Mouse (Mus musculus) spleen, adult 2 months (tissue): ENCODE measurements around the gene F830045P16Rik.

ENCODE experiments used
- CTCF ChIP-seq: fragments of 200-500 bp; IDR thresholded peaks from 2 replicates; pipeline ENCODE4 v1.5.1; 2011; ENCODE audit warnings: mild to moderate bottlenecking, inconsistent platforms; ENCODE audit not compliant: insufficient read depth, insufficient read length, insufficient replicate concordance; ENCODE audit errors: extremely low read depth
- POLR2A ChIP-seq: fragments of 200-500 bp; IDR thresholded peaks from 2 replicates; pipeline ENCODE4 v1.6.1; 2011; ENCODE audit warnings: low read depth, low read length, inconsistent platforms

DNA sequence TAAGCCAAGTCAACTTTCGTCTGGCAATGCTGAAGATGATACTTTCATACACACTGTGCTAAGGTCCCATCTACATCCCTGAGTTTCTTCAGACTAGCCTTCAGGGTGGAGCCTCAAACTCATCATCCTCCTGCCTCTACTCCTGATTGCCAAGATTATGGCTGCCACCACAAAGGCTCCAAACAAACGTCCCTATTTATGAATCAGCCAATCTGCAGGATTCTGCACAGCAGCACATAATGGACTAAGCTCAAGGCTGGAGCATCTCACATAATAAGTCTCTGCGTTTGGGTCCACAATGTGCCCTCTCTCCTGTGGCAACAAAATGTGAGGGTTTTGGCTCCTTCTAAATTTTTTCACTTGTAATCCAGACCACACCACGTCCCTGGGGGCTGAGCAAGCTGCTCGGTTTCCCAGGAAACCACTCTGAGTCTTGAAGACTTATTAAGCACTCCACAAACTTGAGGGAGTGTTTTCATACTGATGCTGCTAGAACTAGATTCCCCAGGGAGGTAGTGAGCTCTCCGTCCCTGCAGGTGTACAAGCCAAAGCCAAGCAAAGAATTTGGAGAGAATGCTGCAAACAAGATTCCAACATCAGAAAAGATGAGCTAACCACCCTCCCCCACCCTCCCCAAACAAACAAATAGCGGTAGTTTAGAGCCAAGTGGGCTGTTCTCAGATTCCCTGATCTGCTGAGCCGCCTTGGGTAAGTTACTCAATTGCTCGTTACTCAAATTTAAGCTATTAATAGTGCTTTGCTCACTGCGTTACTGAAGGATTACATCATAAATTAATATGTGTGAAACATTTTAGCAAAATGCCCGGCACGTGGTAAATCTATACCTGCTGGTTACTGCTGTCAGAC is 21.8 kb upstream of the F830045P16Rik start:
- TF ChIP-seq CTCF (no peak), POLR2A (no peak)
